Mouse (Mus musculus): ENCODE measurements around the gene Atp6v1e1. TPM values are rescaled to one million over a fixed set of nuclear protein-coding genes. Genes with fewer than 3 reads are reported as not detected.
A peak's percentile ranks its signal among the peaks of the same experiment; 100 is the strongest.

Gene Atp6v1e1
- 43.2 and 73.8 TPM in 2 replicates for polyA plus RNA-seq (2012; rRNA removed)
- polyA plus RNA-seq (2014; fragmentation: Nextera tagmentation; extraction: Ambion mirVana), result 141 and 145 TPM in 2 replicates

- 0% methylated on average over 41 of the region's 41 CpGs for WGBS (ENCODE audit: insufficient replicate concordance)
- H3K27me3 ChIP-seq (ENCODE audit: control insufficient read depth, insufficient read depth, low read length), result no peaks in the 10 kb centered on the region
- H3K9ac ChIP-seq (replicated peaks), result peak within 1 kb of the TSS; percentile 94
- DNase-seq (ENCODE audit: low read depth in 3 of 3, low spot score in 3 of 3), result peak; percentile 94 to 96 (median 94)
- peak; percentile 93 for ATAC-seq (ENCODE audit: insufficient read depth)
- H3K36me3 ChIP-seq (replicated peaks; ENCODE audit: control insufficient read depth, insufficient read depth, low read depth), result peaks cover 28% of the 10 kb centered on the region
- peak within 1 kb of the TSS; percentile 90 for H3K4me2 ChIP-seq (ENCODE audit: low read depth)
- H3K4me3 ChIP-seq (ENCODE audit: insufficient read depth in 1 of 2, low read depth in 2 of 2, low read length in 2 of 2), result peak within 1 kb of the TSS; percentile 86 to 95
- peaks cover 13 to 27% of the 10 kb centered on the region in 2 experiments for H3K4me1 ChIP-seq (replicated peaks; ENCODE audit: control insufficient read depth in 2 of 2, insufficient read depth in 2 of 2, low read length in 1 of 2)
- TF ChIP-seq EP300 (IDR thresholded peaks at IDR 0.05; ENCODE audit: low read depth) (no peak), CTCF (IDR thresholded peaks at IDR 0.05; ENCODE audit: low read depth) (no peak)
- H3K27ac ChIP-seq, result peak within 1 kb of the TSS; percentile 89
- H3K9me3 ChIP-seq (ENCODE audit: control insufficient read depth, low read length), result no peaks in the 10 kb centered on the region
These were observed at the start of gene Atp6v1e1 for GRCm38 (mm10) chr6:120822307-120822928. Atp6v1e1 (minus strand) TSS chr6:120822793.

GRCm38 (mm10) chr6:120871286-120871685 is 48.7 kb upstream of the Atp6v1e1 start:
- no peak overlapping the region for H3K4me3 ChIP-seq (ENCODE audit: insufficient read depth in 1 of 2, low read depth in 2 of 2, low read length in 2 of 2)
- H3K9ac ChIP-seq (replicated peaks), result no peak overlapping the region
- DNase-seq (ENCODE audit: low read depth in 3 of 3, low spot score in 3 of 3), result no peak
- H3K9me3 ChIP-seq (ENCODE audit: control insufficient read depth, low read length), result no peaks in the 10 kb centered on the region
- no peak for ATAC-seq (ENCODE audit: insufficient read depth)
- H3K27ac ChIP-seq, result no peak overlapping the region
- no peaks in the 10 kb centered on the region for H3K27me3 ChIP-seq (ENCODE audit: control insufficient read depth, insufficient read depth, low read length)
- H3K4me1 ChIP-seq (replicated peaks; ENCODE audit: control insufficient read depth in 2 of 2, insufficient read depth in 2 of 2, low read length in 1 of 2), result peaks cover 5 to 9% of the 10 kb centered on the region in 2 experiments; a peak in 3 of 4 replicates
- H3K36me3 ChIP-seq (replicated peaks; ENCODE audit: control insufficient read depth, insufficient read depth, low read depth), result peaks cover 23% of the 10 kb centered on the region
- H3K4me2 ChIP-seq (ENCODE audit: low read depth), result no peak overlapping the region
- 71% methylated on average over 2 of the region's 2 CpGs for WGBS (ENCODE audit: insufficient replicate concordance)
- no peak for TF ChIP-seq EP300 (IDR thresholded peaks at IDR 0.05; ENCODE audit: low read depth)
- TF ChIP-seq CTCF (IDR thresholded peaks at IDR 0.05; ENCODE audit: low read depth), result no peak

GRCm38 (mm10) chr6:120868824-120869223 is 46.2 kb upstream of the Atp6v1e1 start:
- no peak overlapping the region for H3K27ac ChIP-seq
- DNase-seq (ENCODE audit: low read depth in 3 of 3, low spot score in 3 of 3) (no peak), ATAC-seq (ENCODE audit: insufficient read depth) (no peak)
- WGBS (ENCODE audit: insufficient replicate concordance), result 65% methylated on average over 1 of the region's 1 CpGs
- no peaks in the 10 kb centered on the region for H3K9me3 ChIP-seq (ENCODE audit: control insufficient read depth, low read length)
- no peak for TF ChIP-seq EP300 (IDR thresholded peaks at IDR 0.05; ENCODE audit: low read depth)
- TF ChIP-seq CTCF (IDR thresholded peaks at IDR 0.05; ENCODE audit: low read depth), result no peak
- no peaks in the 10 kb centered on the region for H3K27me3 ChIP-seq (ENCODE audit: control insufficient read depth, insufficient read depth, low read length)
- peaks cover 5 to 9% of the 10 kb centered on the region in 2 experiments; a peak in 3 of 4 replicates for H3K4me1 ChIP-seq (replicated peaks; ENCODE audit: control insufficient read depth in 2 of 2, insufficient read depth in 2 of 2, low read length in 1 of 2)
- H3K4me2 ChIP-seq (ENCODE audit: low read depth), result no peak overlapping the region
- peaks cover 33% of the 10 kb centered on the region for H3K36me3 ChIP-seq (replicated peaks; ENCODE audit: control insufficient read depth, insufficient read depth, low read depth)
- H3K4me3 ChIP-seq (ENCODE audit: insufficient read depth in 1 of 2, low read depth in 2 of 2, low read length in 2 of 2), result no peak overlapping the region
- no peak overlapping the region for H3K9ac ChIP-seq (replicated peaks)

GRCm38 (mm10) chr6:120866051-120866814 is 43.6 kb upstream of the Atp6v1e1 start:
- 55% methylated on average over 9 of the region's 9 CpGs for WGBS (ENCODE audit: insufficient replicate concordance)
- H3K27ac ChIP-seq, result no peak overlapping the region
- no peaks in the 10 kb centered on the region for H3K27me3 ChIP-seq (ENCODE audit: control insufficient read depth, insufficient read depth, low read length)
- H3K4me1 ChIP-seq (replicated peaks; ENCODE audit: control insufficient read depth in 2 of 2, insufficient read depth in 2 of 2, low read length in 1 of 2), result peaks cover 2 to 5% of the 10 kb centered on the region in 2 experiments; a peak in 2 of 4 replicates
- no peak for TF ChIP-seq EP300 (IDR thresholded peaks at IDR 0.05; ENCODE audit: low read depth)
- no peak for TF ChIP-seq CTCF (IDR thresholded peaks at IDR 0.05; ENCODE audit: low read depth)
- ATAC-seq (ENCODE audit: insufficient read depth) (no peak), DNase-seq (ENCODE audit: low read depth in 3 of 3, low spot score in 3 of 3) (no peak)
- no peak overlapping the region for H3K9ac ChIP-seq (replicated peaks)
- H3K4me3 ChIP-seq (ENCODE audit: insufficient read depth in 1 of 2, low read depth in 2 of 2, low read length in 2 of 2), result no peak overlapping the region
- H3K36me3 ChIP-seq (replicated peaks; ENCODE audit: control insufficient read depth, insufficient read depth, low read depth), result peaks cover 35% of the 10 kb centered on the region
- H3K4me2 ChIP-seq (ENCODE audit: low read depth), result no peak overlapping the region
- no peaks in the 10 kb centered on the region for H3K9me3 ChIP-seq (ENCODE audit: control insufficient read depth, low read length)

- H3K4me2 ChIP-seq (ENCODE audit: low read depth), result no peak overlapping the region
- H3K27ac ChIP-seq, result no peak overlapping the region
- no peak overlapping the region for H3K9ac ChIP-seq (replicated peaks)
- no peak overlapping the region for H3K4me3 ChIP-seq (ENCODE audit: insufficient read depth in 1 of 2, low read depth in 2 of 2, low read length in 2 of 2)
- H3K4me1 ChIP-seq (replicated peaks; ENCODE audit: control insufficient read depth in 2 of 2, insufficient read depth in 2 of 2, low read length in 1 of 2), result peaks cover 10 to 15% of the 10 kb centered on the region in 2 experiments
- TF ChIP-seq CTCF (IDR thresholded peaks at IDR 0.05; ENCODE audit: low read depth) (no peak), EP300 (IDR thresholded peaks at IDR 0.05; ENCODE audit: low read depth) (no peak)
- peaks cover 37% of the 10 kb centered on the region for H3K36me3 ChIP-seq (replicated peaks; ENCODE audit: control insufficient read depth, insufficient read depth, low read depth)
- DNase-seq (ENCODE audit: low read depth in 3 of 3, low spot score in 3 of 3), result no peak
- no peaks in the 10 kb centered on the region for H3K27me3 ChIP-seq (ENCODE audit: control insufficient read depth, insufficient read depth, low read length)
- no peak for ATAC-seq (ENCODE audit: insufficient read depth)
- H3K9me3 ChIP-seq (ENCODE audit: control insufficient read depth, low read length), result no peaks in the 10 kb centered on the region
- 94% methylated on average over 3 of the region's 3 CpGs for WGBS (ENCODE audit: insufficient replicate concordance)
These were observed 37.5 kb upstream of the Atp6v1e1 start for GRCm38 (mm10) chr6:120860079-120860478.
